Mouse (Mus musculus) granulocyte monocyte progenitor cell, adult 5-6 weeks (primary cell): ENCODE measurements at regions not wholly inside any gene's neighbourhood (a gene's known extent, or its start where the extent isn't known, plus 50 kb on each side); places are given as distances from the start of the nearest gene placed in this dataset.
A peak's percentile ranks its signal among the peaks of the same experiment; 100 is the strongest.

ENCODE experiments used
- ATAC-seq: replicated peaks from 2 replicates; pipeline ENCODE4 v1.8.0; 2016; ENCODE audit warnings: mild to moderate bottlenecking, moderate TSS enrichment, inconsistent platforms; ENCODE audit not compliant: poor library complexity, severe bottlenecking

DNA sequence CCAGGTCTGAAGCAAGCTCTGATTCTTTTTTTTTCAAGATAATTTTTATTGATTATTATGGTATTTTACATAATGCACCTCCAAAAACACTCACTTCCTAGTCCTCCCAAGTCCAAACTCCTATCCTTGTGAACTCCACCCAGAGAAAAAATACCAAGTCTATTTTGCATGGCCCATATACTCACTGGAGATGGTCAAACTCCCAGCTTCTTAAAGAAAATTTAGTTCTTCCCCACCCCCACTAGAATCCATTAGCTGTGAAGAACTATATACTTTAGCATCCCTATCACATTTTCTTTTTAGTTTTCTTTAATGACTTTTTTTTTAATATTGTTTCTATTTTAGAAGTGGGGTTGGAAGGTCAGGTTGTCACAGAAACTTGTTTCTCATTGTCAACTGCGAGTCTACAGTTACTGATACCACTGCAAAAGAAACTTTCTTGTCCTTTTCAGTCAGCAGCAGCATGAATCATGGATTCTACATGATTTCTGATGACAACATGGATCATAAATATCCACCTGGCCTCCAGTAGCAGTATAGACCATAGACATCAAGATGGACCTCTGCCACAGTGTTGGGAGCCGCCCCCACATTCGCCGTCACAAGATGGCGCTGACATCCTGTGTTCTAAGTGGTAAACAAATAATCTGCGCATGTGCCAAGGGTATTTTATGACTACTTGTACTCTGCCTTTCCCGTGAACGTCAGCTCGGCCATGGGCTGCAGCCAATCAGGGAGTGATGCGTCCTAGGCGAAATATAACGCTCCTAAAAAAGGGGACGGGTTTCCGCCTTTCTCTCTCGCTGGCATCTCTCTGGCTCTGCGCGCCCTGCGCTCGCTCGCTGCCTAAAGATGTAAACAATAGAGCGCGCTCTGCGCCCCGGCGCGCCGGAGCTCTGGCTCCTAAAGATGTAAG, 69.0 kb downstream of the Pgr15l start:
- peak; percentile 44; the same call in 1 of the 2 replicates for ATAC-seq

GRCm38 (mm10) chrX:97142237-97142636, 69.8 kb downstream of the Pgr15l start:
- no peak for ATAC-seq

DNA sequence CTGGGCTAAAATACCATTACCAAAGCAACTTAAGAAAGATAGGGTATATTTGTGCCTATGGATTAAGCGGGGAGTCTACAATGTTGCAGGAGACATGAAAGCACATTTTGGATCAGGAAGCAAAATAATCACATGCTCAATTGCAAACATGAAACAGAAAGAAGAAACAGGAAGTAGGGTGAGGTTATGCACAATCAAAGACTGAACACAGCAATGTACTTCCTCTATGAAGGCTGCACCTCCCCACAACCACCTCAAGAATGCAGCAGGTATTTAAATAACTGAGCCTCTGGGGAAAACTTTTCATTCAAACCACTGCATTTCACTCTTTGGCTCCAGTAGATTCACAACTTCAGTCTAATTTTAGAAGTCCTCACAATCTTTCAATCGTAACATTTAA, 83.8 kb downstream of the Pgr15l start:
- peak; percentile 63 for ATAC-seq
